Mouse (Mus musculus): ENCODE data around the gene Hp1bp3. TPM values are rescaled to one million over a fixed set of nuclear protein-coding genes. Genes with fewer than 3 reads are reported as not detected.

Gene Hp1bp3
- polyA plus RNA-seq, 1 experiment from 2014 or later, result 214 TPM

- H3K27me3 ChIP-seq, result no peaks in the 10 kb centered on the region
- no peaks in the 10 kb centered on the region for H3K9me3 ChIP-seq
- no peak overlapping the region for H3K4me3 ChIP-seq (replicated peaks)
- H3K4me1 ChIP-seq, result no peaks in the 10 kb centered on the region
- WGBS, result 86% methylated on average over 9 of the region's 9 CpGs
- no peak overlapping the region for H3K9ac ChIP-seq
- peaks cover 86% of the 10 kb centered on the region for H3K36me3 ChIP-seq (replicated peaks)
- no peak overlapping the region for H3K4me2 ChIP-seq
- no peak for ATAC-seq (ENCODE audit: low FRiP score)
- H3K27ac ChIP-seq, result no peak overlapping the region
Measured at GRCm38 (mm10) chr4:138201696-138202095, 14.4 kb upstream of the Hp1bp3 start.

- no peak overlapping the region for H3K4me2 ChIP-seq
- H3K4me3 ChIP-seq (replicated peaks), result no peak overlapping the region
- no peak overlapping the region for H3K9ac ChIP-seq
- 90% methylated on average over 5 of the region's 5 CpGs for WGBS
- ATAC-seq (ENCODE audit: low FRiP score), result no peak
- no peak overlapping the region for H3K27ac ChIP-seq
- H3K9me3 ChIP-seq, result no peaks in the 10 kb centered on the region
- peaks cover 40% of the 10 kb centered on the region for H3K36me3 ChIP-seq (replicated peaks)
- H3K4me1 ChIP-seq, result no peaks in the 10 kb centered on the region
- H3K27me3 ChIP-seq, result no peaks in the 10 kb centered on the region
Measured at GRCm38 (mm10) chr4:138210116-138210515, 6.0 kb upstream of the Hp1bp3 start.

GRCm38 (mm10) chr4:138213861-138214260 lies 2.2 kb upstream of the Hp1bp3 start:
- no peak for ATAC-seq (ENCODE audit: low FRiP score)
- Histone ChIP-seq H3K27ac (no peak overlapping the region), H3K4me1 (peaks cover 21% of the 10 kb centered on the region), H3K9ac (no peak overlapping the region), H3K36me3 (replicated peaks) (peaks cover 15% of the 10 kb centered on the region), H3K4me2 (no peak overlapping the region), H3K27me3 (no peaks in the 10 kb centered on the region), H3K9me3 (no peaks in the 10 kb centered on the region), H3K4me3 (replicated peaks) (no peak overlapping the region)
- WGBS, result 91% methylated on average over 3 of the region's 3 CpGs

- H3K4me1 ChIP-seq, result peaks cover 39% of the 10 kb centered on the region
- no peak for ATAC-seq (ENCODE audit: low FRiP score)
- H3K27ac ChIP-seq, result peak overlapping the region; percentile 100
- H3K4me3 ChIP-seq (replicated peaks), result peak overlapping the region; percentile 96
- 49% methylated on average over 13 of the region's 13 CpGs for WGBS
- H3K36me3 ChIP-seq (replicated peaks), result no peaks in the 10 kb centered on the region
- peak overlapping the region; percentile 97 for H3K9ac ChIP-seq
- H3K27me3 ChIP-seq, result no peaks in the 10 kb centered on the region
- H3K4me2 ChIP-seq, result peak overlapping the region; percentile 65
- no peaks in the 10 kb centered on the region for H3K9me3 ChIP-seq
Measured at GRCm38 (mm10) chr4:138215671-138216199, 361 bp upstream of the Hp1bp3 start.

DNA sequence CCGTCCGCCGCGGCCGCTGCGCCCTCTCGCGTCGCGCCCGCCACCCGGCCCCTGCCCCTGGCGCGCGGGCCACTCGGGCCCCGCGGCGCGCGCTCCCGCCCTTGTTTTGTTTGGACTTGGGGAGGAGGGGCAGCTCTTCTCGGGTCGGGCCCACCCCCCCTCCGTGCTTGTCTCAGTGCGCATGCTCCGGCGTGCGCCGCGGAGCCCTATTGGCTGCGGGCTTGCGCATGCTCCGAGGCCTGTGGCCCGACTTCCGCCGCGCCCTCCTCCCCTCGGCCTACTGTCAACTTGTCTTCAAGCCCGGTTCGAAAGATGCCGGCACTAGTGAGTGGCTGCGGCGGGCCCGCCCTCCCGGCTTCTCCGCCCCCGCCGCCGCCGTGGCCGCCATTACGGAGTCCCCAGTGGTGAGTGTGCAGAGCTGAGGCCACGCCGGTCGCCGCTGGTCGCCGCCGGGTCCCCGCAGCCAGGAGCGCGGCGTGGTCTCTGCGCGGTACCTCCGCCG lies 846 bp downstream of the Hp1bp3 start:
- WGBS, result under 1% methylated on average over 46 of the region's 68 CpGs
- H3K4me1 ChIP-seq, result peaks cover 39% of the 10 kb centered on the region

DNA sequence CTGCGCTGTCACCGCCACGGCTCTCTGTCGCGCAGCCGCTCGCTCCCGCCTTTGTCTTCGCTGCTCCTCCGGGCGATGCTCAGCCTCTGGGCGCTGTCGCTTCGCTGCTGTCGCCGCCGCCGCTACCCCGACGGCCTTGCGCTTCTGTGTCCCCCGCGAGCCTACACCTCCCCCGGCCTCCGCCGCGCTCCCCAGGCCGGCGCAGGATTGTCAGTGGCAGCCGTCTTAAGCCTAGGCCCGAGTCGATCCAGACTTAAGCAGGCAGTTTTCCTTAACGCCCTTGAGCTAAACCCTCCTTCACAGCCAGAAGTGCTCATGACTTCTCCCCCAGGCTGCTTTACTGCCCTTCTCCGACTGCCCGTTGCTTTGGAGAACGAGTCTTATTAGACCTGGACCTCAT lies 1.3 kb downstream of the Hp1bp3 start:
- under 1% methylated on average over 36 of the region's 36 CpGs for WGBS
- peak; percentile 36; the same call in 1 of the 2 replicates for ATAC-seq (ENCODE audit: low FRiP score)
- peak overlapping the region; percentile 65 for H3K4me2 ChIP-seq

More for the DNA sequence above, 846 bp downstream of the Hp1bp3 start:
- no peaks in the 10 kb centered on the region for H3K27me3 ChIP-seq
- H3K4me2 ChIP-seq, result peak overlapping the region; percentile 65
- peak overlapping the region; percentile 100 for H3K27ac ChIP-seq
- H3K9ac ChIP-seq, result peak overlapping the region; percentile 97
- H3K9me3 ChIP-seq, result no peaks in the 10 kb centered on the region
- peaks cover under 1% of the 10 kb centered on the region; the same call in 1 of the 2 replicates for H3K36me3 ChIP-seq (replicated peaks)
- peak overlapping the region; percentile 96 for H3K4me3 ChIP-seq (replicated peaks)
- peak; percentile 95 for ATAC-seq (ENCODE audit: low FRiP score)

DNA sequence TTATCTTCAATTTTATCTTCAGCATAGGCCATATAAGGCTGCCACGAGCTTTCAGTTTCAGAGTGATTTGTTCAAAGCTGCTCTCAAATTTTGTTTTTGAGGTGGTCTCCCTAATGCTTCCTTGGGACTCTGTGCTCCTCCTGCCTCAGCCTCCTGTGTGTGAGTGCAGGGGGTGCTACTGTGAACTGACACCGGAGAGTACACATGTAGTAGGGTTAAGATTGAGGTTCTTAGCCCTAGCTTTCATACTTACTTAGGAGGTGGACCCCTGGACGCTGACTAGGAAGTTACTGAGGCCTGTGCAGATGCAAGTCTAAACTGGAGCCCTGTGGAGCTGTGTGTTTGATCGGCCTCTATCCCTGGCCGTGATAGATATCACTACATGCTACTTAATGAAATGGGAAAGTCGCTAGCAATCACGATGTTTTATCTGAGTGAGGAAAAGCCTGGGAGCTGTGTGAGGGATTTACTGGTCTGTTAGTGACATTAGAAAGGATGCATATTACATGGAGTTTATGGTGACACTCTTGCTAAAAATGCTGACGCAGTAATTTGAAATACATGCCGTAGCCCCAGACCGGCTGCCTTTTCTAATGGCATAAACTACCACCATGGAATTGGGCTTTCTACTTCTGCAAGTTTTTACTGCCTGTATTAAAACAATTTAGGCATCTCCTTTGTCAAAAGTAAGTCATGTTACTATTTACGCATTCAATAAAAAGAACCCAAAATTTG lies 2.0 kb downstream of the Hp1bp3 start:
- Histone ChIP-seq H3K36me3 (replicated peaks) (peaks cover 13% of the 10 kb centered on the region), H3K27me3 (no peaks in the 10 kb centered on the region), H3K4me2 (peak overlapping the region; percentile 65), H3K27ac (peak overlapping the region; percentile 100; the same call in 1 of the 2 replicates), H3K4me1 (peaks cover 39% of the 10 kb centered on the region), H3K9me3 (no peaks in the 10 kb centered on the region), H3K9ac (peak overlapping the region; percentile 93), H3K4me3 (replicated peaks) (peak overlapping the region; percentile 96)
- ATAC-seq (ENCODE audit: low FRiP score), result no peak
- WGBS, result 86% methylated on average over 11 of the region's 11 CpGs

More for the DNA sequence above, 1.3 kb downstream of the Hp1bp3 start:
- H3K4me3 ChIP-seq (replicated peaks), result peak overlapping the region; percentile 96
- peaks cover 39% of the 10 kb centered on the region for H3K4me1 ChIP-seq
- H3K9me3 ChIP-seq, result no peaks in the 10 kb centered on the region
- H3K27me3 ChIP-seq, result no peaks in the 10 kb centered on the region
- peak overlapping the region; percentile 93 for H3K9ac ChIP-seq
- H3K27ac ChIP-seq, result peak overlapping the region; percentile 100
- H3K36me3 ChIP-seq (replicated peaks), result peaks cover 6% of the 10 kb centered on the region

- Histone ChIP-seq H3K4me1 (peaks cover 39% of the 10 kb centered on the region), H3K9ac (no peak overlapping the region), H3K36me3 (replicated peaks) (peaks cover 25% of the 10 kb centered on the region), H3K27me3 (no peaks in the 10 kb centered on the region), H3K4me2 (no peak overlapping the region), H3K9me3 (no peaks in the 10 kb centered on the region), H3K4me3 (replicated peaks) (no peak overlapping the region), H3K27ac (no peak overlapping the region)
- 89% methylated on average over 5 of the region's 5 CpGs for WGBS
- no peak for ATAC-seq (ENCODE audit: low FRiP score)
Measured at GRCm38 (mm10) chr4:138219331-138219730, 3.2 kb downstream of the Hp1bp3 start.

- Histone ChIP-seq H3K9me3 (no peaks in the 10 kb centered on the region), H3K4me2 (no peak overlapping the region), H3K4me3 (replicated peaks) (no peak overlapping the region), H3K27ac (no peak overlapping the region), H3K36me3 (replicated peaks) (peaks cover 35% of the 10 kb centered on the region), H3K9ac (no peak overlapping the region), H3K4me1 (peaks cover 34% of the 10 kb centered on the region), H3K27me3 (no peaks in the 10 kb centered on the region)
- 91% methylated on average over 7 of the region's 7 CpGs for WGBS
- no peak for ATAC-seq (ENCODE audit: low FRiP score)
Measured at GRCm38 (mm10) chr4:138220761-138221160, 4.7 kb downstream of the Hp1bp3 start.

DNA sequence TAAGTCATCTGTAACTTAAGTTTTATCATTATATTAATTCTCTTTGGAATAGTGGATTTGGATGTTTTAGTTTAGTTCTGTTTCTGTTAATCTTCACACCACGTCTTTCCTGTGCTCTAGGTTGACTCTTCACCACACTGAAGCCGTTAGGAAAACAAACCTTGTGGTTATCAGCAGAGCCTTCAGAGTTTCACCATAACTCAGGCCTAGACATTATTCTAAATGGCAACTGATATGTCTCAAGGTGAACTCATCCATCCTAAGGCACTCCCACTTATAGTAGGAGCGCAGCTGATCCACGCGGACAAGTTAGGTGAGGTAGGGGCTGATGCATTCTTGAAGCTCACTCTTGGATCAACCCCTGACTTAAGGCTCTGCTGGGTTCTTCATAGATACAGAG lies 5.3 kb downstream of the Hp1bp3 start:
- H3K36me3 ChIP-seq (replicated peaks), result peaks cover 42% of the 10 kb centered on the region
- H3K4me2 ChIP-seq, result no peak overlapping the region
- H3K9me3 ChIP-seq, result no peaks in the 10 kb centered on the region
- no peak overlapping the region for H3K4me3 ChIP-seq (replicated peaks)
- 93% methylated on average over 5 of the region's 5 CpGs for WGBS
- peaks cover 31% of the 10 kb centered on the region for H3K4me1 ChIP-seq
- H3K9ac ChIP-seq, result no peak overlapping the region
- H3K27me3 ChIP-seq, result no peaks in the 10 kb centered on the region
- no peak for ATAC-seq (ENCODE audit: low FRiP score)
- H3K27ac ChIP-seq, result no peak overlapping the region

DNA sequence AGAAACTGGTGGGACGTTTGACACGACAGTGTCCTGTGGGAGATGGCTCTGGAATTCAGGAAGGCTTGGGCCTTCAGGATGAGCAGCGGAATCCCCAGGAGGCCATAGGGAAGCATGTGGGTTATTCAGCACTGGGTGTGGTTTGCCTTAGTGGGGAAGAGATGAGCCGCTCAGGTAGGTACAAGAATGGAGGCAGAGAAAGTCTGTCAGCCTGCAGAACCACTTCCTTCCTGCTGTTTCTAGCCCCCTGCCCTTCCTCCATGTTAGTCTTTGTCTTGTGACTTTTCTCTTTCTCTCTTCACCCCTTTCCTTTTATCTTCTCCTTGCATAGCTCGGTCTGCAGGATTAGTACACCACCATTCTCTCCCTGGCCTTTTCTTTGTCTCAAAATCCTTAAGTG lies 6.3 kb downstream of the Hp1bp3 start:
- H3K4me1 ChIP-seq, result peaks cover 31% of the 10 kb centered on the region
- H3K36me3 ChIP-seq (replicated peaks), result peaks cover 50% of the 10 kb centered on the region
- H3K27ac ChIP-seq, result no peak overlapping the region
- WGBS, result 83% methylated on average over 5 of the region's 5 CpGs
- no peak for ATAC-seq (ENCODE audit: low FRiP score)
- H3K9ac ChIP-seq, result no peak overlapping the region
- no peak overlapping the region for H3K4me2 ChIP-seq
- no peaks in the 10 kb centered on the region for H3K27me3 ChIP-seq
- H3K4me3 ChIP-seq (replicated peaks), result no peak overlapping the region
- no peaks in the 10 kb centered on the region for H3K9me3 ChIP-seq

GRCm38 (mm10) chr4:138223623-138224022 lies 7.5 kb downstream of the Hp1bp3 start:
- H3K4me3 ChIP-seq (replicated peaks), result no peak overlapping the region
- WGBS, result 90% methylated on average over 10 of the region's 10 CpGs
- H3K4me1 ChIP-seq, result peaks cover 20% of the 10 kb centered on the region
- no peak overlapping the region for H3K4me2 ChIP-seq
- H3K36me3 ChIP-seq (replicated peaks), result peaks cover 62% of the 10 kb centered on the region
- ATAC-seq (ENCODE audit: low FRiP score), result no peak
- H3K27me3 ChIP-seq, result no peaks in the 10 kb centered on the region
- no peak overlapping the region for H3K9ac ChIP-seq
- no peak overlapping the region for H3K27ac ChIP-seq
- H3K9me3 ChIP-seq, result no peaks in the 10 kb centered on the region
